Mouse (Mus musculus): Measurements from ENCODE around the gene Ppard.

- no peak for TF ChIP-seq CTCF (IDR thresholded peaks at IDR 0.05; ENCODE audit: borderline replicate concordance, insufficient read depth, low read depth, low read length)
- TF ChIP-seq POLR2A (IDR thresholded peaks at IDR 0.05; ENCODE audit: borderline replicate concordance, insufficient read depth, low read length): no peak
These were observed 38.9 kb upstream of the Ppard start for GRCm38 (mm10) chr17:28193559-28193958.
